Mouse (Mus musculus) erythroblast, adult 5-6 weeks (primary cell): ENCODE results near the gene Tsc1. TPM values are rescaled to one million over a fixed set of nuclear protein-coding genes. Genes with fewer than 3 reads are reported as not detected.

Source experiments
- ATAC-seq: replicated peaks from 2 replicates; pipeline ENCODE4 v1.8.0; 2016; ENCODE audit warnings: moderate number of reproducible peaks, mild to moderate bottlenecking, moderate TSS enrichment, inconsistent platforms; ENCODE audit not compliant: poor library complexity, low FRiP score, severe bottlenecking
- total RNA-seq, 2 experiments: library from RNA; stranded (forward) in 1 of 2; stranded (reverse) in 1 of 2; fragments of 150-400 nt in 1 of 2; fragments of 200-764, 138-1000 nt in 1 of 2; gene quantifications; 2 replicates each; pipeline versions ENCODE4 v1.2.3 to v1.2.4; 2015 to 2017; ENCODE audit warnings: low replicate concordance in 2 of 2

The Tsc1 gene
- total RNA-seq (2015; ENCODE audit: low replicate concordance) (26.3 and 27.9 TPM in 2 replicates), total RNA-seq (2017; ENCODE audit: low replicate concordance) (31.6 and 53.1 TPM in 2 replicates)

DNA sequence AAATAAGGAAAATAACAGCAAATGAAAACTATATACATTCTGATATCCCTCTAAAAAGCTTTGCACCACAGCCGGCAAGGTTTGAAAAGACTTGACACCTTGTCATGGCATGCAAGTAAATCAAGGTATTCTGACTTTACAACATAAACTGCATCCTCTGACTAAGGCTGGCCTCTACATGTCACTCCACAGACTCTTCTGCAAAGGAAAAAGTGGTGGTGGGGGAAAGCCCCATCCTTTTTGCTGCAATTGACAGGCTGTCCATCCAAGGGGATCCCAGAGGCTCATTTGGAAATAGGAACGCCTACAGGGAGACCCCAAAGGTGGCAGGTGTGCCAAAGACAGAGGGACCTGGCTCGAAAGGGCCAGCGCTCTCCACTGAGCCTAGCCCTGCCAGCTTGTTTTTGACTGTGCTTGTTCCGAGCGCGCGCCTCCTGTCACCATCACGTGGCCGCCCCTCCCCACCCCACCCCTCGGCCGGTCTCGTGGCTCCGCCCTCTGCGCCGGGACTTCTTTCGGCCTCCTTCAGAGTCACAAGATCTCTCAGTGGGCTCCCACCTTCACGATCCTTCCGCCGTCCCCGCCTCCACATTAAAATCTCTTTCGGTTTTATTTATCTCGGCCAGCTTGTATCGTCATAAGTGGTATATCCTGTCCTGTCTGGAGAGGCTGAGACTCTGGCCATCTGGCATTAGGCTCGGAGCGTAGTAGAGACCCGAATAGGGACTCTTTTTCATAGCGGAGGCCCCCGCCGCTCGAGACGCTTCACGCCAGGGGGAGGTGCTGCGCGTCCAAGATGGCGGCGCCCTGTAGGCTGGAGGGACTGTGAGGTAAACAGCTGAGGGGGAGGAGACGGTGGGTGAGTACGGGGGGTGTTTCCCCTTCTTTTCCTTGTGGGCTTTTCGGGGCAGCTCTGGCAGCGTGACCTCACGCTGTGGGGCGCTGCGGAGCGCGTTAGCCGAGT is at the start of gene Tsc1:
Tsc1 (plus strand) TSS at position 768 of the 964 bp plus-strand sequence.
- peak; percentile 95 for ATAC-seq

DNA sequence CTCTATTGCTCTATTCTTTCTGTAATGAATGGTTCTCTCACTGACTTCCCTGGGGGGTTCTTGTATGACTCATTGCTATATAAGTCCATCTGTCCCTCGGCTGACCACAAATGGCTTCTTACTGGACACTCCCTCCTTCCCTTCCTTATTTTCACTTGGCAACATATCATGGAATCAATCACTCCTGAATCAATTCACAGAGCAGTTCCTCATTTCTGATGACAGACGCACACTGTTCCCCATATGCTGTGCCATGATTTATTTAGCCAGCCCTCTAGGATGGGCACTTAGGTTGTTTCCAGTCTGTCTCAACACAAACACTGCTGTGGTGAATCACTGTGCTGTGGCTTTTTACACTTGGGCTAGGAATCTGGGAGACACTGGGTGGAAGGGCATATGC is 49.5 kb upstream of the Tsc1 start:
- no peak for ATAC-seq

DNA sequence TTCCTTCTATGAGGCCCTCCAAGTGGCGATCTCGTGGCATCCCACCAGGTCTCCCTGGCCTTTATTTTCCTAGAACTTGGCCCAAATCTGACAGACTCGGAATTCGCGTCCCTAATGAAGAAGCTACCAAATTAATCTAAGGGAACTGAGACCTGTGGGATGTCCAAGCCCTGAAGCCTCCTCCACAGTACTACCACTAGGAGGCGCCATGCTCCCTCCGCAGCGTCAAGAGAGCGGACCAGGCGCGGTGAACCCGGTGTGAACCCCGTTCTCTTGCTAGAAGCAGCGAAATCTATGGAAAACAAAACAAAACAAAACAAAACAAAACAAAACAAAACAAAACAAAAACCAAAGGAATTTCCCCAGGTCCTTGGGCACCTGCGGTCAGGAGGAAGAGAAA is 48.2 kb upstream of the Tsc1 start:
- ATAC-seq: peak; percentile 83

DNA sequence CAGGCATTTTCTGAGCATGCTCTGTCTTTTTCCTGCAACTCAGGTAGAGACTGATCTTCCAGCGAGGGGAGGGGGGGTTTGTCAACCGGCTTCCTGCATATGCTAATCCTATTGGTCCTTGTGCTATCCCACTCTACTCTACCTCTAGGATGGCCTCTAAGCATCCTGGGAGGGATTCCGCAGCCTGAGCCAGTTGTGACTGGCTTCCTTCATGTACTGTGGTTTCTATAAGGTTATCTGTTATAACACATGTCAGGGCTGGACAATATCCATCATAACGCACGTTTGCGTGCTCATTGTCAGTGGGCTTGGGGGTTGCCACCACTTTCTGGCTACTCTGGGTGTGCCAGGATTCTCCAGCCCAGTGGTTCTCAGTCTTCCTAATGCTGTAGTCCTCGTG is 45.0 kb upstream of the Tsc1 start:
- ATAC-seq: peak; percentile 56

DNA sequence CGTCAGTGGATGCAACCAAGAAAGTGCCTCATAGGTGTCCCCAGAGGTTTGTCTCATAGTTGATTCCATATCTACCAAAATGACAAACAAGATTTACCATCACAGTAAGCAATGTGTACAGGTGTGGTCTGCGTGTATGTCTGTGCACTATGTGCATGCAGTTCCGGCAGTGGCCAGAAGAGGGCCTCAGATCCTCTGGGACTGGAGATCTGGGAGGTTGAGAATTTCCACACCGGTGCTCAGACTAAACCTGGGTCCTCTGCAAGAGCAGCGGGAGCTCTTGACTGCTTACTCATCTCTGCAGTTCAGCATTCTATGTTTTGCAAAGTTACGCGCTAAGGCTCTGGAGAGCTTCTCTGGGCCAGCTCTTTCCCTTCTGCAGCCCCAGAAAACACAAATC is 44.0 kb upstream of the Tsc1 start:
- ATAC-seq: no peak

DNA sequence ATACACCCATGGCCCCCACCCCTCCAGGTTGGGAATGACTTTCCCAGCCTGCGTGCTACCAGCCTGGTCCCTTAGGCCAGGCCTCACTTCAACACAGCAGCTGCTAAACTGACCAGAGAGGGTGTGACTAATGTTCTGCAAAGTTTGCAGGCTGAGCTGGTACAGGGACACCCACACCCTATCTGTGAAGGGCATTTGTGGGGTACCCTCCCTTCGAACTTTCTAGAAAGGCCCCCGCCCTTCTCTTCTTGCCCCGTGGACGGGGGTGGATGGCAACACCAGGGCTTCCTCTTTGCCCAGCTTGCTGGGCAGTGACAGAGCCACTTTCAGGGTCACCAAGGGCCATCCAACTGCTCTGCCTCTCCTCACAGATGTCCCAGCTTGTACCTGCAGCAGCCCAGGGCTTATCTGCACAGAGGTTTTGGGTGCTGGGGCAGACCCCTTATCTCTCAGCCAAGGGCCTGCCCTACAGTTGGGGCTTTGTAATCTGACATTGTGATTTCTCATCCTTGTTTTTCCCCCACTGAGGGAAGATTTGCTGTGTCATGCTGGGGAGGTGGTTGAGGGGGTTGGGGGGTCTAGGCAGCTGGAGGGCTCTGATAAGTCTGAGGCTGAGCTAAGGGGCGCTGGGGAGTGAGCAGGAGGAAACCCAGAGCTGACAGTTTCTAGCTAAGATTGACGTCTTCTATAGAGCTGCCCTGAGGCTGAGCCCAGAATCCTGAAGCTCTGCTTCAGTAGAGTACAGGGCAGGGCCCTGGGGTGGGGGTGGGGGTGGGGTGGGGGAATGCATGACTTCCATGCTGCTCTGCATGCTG is 43.1 kb upstream of the Tsc1 start:
- peak; percentile 30 for ATAC-seq

DNA sequence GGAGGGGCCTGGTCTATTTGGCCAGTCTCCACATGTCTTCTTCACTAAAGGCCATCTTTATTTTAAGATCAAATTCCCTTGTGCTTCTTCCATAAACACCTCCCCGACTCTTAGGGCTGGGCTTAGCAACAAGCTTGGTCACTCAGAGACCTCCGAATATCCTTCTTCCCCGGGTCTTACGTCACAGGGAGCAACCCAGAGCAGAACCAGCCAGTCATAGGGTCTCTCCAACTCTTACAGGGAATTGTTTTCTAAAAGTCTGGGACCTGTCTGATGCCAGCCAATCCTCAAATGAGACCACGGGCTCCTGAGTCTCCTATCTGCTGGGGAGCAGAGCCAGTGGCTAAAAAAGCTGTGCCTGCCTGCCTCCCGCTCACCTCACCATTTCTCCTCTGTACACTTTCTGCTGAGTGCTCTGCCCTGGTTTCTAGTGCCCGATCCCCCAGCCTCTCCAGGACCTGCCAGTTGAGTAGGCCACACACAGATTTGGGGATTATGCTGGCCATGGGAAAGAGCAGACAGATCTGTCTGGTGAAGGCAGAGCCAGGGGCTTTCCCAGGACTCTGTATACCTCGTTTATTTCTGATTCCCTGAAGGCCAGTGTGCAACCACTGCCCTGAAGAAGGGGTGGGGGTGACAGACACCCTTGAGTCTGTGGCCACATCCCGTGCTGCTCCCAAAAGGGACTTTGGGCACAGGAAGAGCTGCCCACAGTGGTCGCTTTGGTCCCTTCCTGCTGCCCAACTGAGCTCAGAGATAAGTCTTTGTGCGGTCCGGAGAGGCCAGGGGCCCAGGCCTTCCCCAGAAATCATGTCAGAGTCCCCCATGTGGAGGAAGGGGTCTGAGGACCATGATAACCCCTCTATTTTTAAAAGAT is 42.1 kb upstream of the Tsc1 start:
- ATAC-seq: no peak

DNA sequence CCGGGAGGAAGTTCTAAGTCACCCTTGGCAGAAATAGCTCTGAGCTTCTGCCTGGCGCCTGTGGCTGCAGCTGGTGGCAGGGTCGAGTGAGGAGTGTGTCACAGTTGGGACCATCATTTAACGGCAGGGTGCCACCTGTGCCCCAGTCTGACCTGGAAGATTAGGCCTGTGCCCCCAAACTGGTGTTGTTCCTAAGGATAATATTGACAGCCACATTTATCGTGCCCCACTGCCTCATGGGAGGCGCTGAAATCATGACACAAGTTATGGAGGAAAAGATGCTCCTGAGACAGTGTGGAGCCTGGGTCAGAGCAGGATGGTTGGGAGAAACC is 41.5 kb upstream of the Tsc1 start:
- no peak for ATAC-seq

DNA sequence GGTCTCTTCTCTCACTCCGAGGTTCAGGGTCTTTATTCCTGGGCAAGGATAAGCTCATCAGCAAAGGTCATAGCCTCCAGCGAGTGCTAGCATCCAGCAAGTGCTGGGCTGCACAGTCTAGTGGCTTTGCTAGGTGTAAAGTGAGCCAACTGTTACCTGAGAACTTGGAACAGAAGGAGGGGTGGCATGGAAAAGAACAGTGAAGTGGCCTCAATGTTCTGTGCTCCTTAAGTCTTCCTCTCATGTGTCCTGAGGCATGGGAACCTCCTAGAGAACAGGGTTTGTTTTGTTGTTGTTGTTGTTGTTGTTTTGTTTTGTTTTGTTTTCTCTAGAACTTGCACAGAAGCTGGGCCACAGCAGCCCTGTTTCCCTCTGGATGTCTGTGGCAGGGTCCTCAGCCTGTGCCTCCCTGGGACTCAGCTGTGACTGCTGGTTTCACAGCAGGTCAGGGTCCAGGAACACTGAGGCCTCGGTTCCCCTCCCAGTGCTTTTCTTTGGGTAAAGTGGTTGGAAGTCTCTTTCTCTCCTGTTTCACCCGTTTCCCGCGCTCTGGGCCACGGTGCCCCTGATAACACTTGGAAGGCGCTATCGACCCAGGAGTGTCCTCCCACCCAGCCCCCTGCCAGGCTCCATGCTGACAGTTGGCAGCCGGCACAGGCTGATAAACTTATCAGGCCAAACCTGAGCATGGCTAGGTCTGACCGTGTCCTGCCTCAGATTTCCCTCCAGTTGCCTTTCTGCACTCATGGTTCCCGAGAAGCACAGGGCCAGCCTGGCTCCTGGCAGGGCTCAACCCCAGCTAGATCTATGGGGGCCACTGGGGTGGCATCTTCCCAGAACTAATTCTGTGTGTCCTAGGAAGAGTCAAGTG is 39.1 kb upstream of the Tsc1 start:
- peak; percentile 82 for ATAC-seq

DNA sequence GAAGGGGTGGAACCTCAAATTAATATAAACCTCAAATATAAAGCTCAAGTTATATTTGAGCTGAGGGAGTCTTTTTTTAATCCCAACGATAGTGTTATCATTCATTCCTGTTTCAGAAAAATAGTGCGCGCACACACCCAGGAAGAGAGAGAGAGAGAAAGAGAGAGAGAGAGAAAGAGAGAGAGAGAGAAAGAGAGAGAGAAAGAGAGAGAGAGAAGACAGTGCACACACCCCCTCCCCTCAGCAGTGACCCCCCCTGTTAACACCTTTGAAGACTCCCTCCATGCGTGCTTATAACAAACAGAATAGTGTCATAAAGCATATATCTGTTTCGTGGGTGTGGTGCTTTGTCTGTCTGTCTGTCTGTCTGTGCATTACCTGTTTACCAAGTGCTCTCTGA is 37.5 kb upstream of the Tsc1 start:
- ATAC-seq: no peak

DNA sequence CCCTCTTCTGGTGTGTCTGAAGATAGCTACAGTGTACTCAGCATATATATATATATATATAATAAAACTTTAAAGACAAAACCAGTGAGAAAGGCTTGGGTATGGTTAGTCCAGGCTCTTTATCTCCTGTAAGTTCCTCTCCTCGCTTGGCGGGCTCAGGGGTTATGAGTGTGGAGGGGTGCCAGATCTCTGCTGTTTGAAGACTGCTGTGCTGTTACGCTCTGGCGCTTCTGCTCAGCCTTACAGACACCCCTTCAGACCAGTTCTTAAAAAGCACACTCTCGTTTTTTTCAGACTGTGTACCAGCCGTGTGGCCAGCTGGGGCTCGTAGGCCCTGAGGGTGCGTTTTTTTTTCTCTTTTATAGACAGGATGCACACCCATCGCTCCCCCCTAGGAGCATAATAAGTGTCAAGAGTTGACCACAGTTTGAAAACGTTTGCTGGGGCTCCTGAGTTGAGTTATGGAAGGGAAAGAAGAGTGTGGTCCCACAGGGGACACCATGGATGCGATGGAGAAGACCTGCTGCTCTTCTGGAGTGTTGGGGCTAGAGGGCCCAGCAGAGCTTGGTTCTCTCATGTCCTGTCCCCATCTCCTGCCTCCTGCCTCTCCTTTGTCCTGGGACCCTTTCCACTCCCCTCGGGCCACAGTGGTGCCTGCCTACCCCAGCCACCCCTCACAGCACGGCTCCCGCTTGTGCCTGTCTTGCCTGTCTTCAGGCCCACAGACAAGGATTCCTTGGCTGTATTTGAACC is 35.1 kb upstream of the Tsc1 start:
- ATAC-seq: no peak

DNA sequence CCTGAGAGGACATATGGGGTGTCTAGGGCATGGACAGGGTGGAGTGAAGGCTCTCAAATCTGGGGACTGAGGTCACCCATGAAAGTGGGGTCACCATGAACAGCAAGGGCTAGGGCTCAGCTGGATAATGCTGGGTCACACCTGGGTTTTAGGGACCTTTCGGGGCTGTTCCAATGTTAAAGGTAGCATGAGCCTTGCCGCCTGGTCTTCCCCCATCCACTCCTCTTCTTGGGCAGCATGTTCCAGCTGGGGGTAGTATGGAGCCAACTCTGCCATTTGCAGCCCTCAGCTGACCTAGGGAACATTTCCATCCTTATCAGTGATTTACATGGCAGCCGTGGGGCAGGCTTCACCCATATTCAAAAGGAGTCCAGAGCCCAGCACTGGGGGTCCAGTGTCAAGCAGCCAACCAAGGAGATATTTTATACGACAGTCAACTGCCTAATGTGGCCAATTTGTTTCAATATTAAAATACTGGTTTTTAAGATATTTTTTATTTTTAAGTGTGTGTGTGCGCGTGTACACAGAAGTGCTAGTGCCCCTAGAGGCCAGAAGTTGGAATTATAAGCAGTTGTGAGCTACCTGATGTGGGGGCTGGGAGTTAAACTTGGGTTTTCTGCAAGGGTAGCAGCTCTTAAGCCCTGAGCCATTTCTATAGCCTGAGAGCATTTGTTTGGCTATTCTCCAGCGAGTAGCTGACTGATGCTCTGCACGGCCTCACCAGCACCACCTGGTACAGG is 34.3 kb upstream of the Tsc1 start:
- peak; percentile 45; the same call in 1 of the 2 replicates for ATAC-seq

DNA sequence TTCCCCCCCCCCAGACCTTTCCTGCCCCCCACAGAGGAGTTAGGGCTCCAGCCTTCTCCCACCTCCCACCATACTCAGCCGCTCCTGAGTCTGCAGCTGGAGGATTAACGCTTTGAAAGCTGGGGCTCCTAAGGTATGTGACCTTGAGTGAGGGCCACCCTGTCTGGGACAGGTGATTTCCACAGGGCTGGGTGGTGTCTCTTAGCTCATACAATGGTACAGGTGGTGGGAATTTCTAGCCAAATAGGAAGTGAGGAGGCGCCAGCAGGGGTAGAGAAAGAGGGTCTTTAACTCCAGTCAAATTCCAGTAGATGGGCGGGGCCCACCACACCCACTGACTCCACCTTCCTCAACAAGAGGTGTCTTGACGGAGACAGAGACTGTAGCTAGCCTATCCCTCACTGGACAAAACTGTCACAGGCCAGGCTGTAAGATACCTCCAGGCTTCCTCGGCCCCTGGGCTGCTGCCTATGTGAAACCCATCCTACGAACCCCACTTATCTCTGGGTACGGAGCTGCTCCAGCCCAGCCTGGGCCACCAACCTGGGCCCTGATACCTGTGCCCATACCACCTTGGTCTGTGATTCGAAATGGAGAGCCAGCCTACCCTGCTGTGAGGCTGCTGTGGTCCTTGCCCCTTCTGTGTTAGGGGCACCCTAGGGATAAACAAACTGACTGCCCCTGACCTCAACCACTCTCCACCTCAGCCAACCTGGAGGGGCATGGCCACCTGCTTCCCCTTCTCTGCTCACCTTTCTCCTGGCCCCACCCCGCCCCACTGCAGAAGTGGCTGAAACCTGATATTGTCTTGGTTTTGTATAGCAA is 33.5 kb upstream of the Tsc1 start:
- ATAC-seq: peak; percentile 50

DNA sequence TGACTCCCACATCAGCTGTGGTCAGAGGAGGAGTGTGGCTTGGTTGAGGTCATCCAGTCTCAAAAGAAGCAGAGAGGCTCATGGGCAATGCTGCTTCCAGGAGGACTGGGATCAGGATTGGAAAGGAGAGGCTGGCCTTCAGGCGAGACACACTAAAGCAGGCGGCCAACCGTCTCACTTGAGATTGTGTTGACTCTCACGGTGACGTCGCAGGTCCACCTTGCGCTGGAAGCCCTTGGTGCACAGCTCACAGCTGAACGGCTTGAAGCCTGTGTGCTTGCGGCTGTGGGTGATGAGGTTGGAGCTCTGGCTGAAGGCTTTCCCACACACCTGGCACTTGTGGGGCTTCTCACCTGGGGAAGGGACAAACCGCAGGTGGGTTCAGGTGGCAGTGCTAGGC is 31.2 kb upstream of the Tsc1 start:
- ATAC-seq: no peak

DNA sequence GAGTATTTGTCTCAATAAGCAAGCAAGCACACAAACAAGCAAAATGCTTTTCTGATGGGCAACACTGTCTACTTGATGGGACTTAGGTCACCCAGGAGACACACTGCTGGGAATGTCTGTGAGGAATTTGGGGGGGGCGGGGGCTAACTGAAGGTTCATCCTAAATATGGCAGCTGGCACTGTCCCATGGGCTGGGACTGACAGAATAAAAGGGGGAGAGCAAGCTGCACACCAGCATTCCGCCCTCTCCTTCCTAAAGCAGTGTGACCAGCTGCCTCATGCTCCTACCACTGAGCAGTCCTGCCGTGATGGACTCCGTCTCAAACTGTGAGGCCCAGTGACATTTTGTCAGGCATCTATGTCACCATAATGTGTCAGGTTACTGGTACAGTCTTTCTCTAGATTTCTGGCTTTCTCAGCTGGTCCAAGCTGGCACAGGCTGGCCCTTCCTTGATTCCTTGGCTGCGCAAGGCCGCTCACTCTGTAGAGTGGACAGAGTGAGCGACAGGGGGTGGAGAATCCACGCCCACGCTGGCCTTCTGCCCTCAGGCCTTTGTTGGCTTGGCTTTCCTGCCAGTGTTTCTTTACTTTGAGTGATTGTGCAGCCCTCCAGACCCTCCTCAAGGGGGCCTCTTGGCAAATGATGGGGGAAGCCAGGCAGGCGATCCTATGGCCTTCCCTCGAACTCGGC is 30.2 kb upstream of the Tsc1 start:
- no peak for ATAC-seq

DNA sequence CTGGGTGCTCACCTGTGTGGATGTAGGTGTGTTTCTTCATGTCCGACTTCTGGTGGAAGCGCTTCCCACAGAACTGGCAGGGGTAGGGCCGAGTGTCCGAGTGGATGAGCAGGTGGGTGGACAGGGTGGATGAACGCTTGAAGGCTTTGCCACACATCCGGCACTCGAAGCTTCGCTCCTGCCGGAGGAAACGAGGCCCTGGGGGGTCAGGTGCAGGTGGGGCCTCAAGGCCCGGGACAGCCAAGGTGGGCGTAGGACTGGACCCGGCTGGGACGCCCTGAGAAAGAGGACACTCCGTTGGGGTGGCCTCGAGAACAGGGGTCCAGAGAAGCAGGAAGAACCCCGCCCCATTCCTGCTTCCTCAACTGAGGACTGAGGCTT is 29.6 kb upstream of the Tsc1 start:
- no peak for ATAC-seq
